Mouse (Mus musculus) regulatory T cell (primary cell): ENCODE data around the gene Abracl.

Source experiments
- in situ Hi-C: fragments of 300-600 bp; cut with MboI, MseI; formaldehyde crosslinking; loops from one replicate; pipeline ENCODE4 v1.15.1; 2025; ENCODE audit warnings: high pct_unique_total_duplicates

Abracl gene

GRCm38 (mm10) chr10:18022741-18023347 lies at the start of gene Abracl:
Gene Abracl, minus strand, starts transcription at chr10:18023288.
- in situ Hi-C loops, result no loop called here

GRCm38 (mm10) chr10:18072871-18073270 lies 49.8 kb upstream of the Abracl start:
- in situ Hi-C loops, result no loop called here

- in situ Hi-C loops, result no loop called here
Observed at GRCm38 (mm10) chr10:18070616-18071015, 47.5 kb upstream of the Abracl start.

GRCm38 (mm10) chr10:18070144-18070543 lies 47.1 kb upstream of the Abracl start:
- in situ Hi-C loops, result no loop called here

- in situ Hi-C loops, result no loop called here
Observed at GRCm38 (mm10) chr10:18069576-18069975, 46.5 kb upstream of the Abracl start.

GRCm38 (mm10) chr10:18068880-18069279 lies 45.8 kb upstream of the Abracl start:
- in situ Hi-C loops, result no loop called here

- in situ Hi-C loops, result no loop called here
Observed at GRCm38 (mm10) chr10:18067761-18068446, 44.8 kb upstream of the Abracl start.

- in situ Hi-C loops, result no loop called here
Observed at GRCm38 (mm10) chr10:18066031-18066439, 42.9 kb upstream of the Abracl start.

- in situ Hi-C loops, result no loop called here
Observed at GRCm38 (mm10) chr10:18064606-18065228, 41.6 kb upstream of the Abracl start.

GRCm38 (mm10) chr10:18061533-18061932 lies 38.4 kb upstream of the Abracl start:
- in situ Hi-C loops, result no loop called here

- in situ Hi-C loops, result no loop called here
Observed at GRCm38 (mm10) chr10:18060778-18061177, 37.7 kb upstream of the Abracl start.

- in situ Hi-C loops, result loop anchor here (5.0 to 10.0 kb wide), 2 partner anchors 127 to 325 kb away; no protein-coding TSS in a partner anchor
Observed at GRCm38 (mm10) chr10:18059807-18060206, 36.7 kb upstream of the Abracl start.

- in situ Hi-C loops, result loop anchor here (5.0 to 10.0 kb wide), 2 partner anchors 128 to 324 kb away; no protein-coding TSS in a partner anchor
Observed at GRCm38 (mm10) chr10:18058681-18059338, 35.7 kb upstream of the Abracl start.

- in situ Hi-C loops, result loop anchor here (5.0 to 10.0 kb wide), 2 partner anchors 131 to 322 kb away; no protein-coding TSS in a partner anchor
Observed at GRCm38 (mm10) chr10:18056391-18056745, 33.3 kb upstream of the Abracl start.

- in situ Hi-C loops, result loop anchor here (5.0 to 10.0 kb wide), 2 partner anchors 131 to 321 kb away; no protein-coding TSS in a partner anchor
Observed at GRCm38 (mm10) chr10:18055696-18056390, 32.8 kb upstream of the Abracl start, which contains the start of gene Reps1. Gene Reps1, plus strand, starts transcription at chr10:18055861.

- in situ Hi-C loops, result loop anchor here (5.0 to 10.0 kb wide), 2 partner anchors 132 to 320 kb away; no protein-coding TSS in a partner anchor
Observed at GRCm38 (mm10) chr10:18055009-18055695, 32.1 kb upstream of the Abracl start.

- in situ Hi-C loops, result no loop called here
Observed at GRCm38 (mm10) chr10:18047380-18048146, 24.5 kb upstream of the Abracl start.

- in situ Hi-C loops, result no loop called here
Observed at GRCm38 (mm10) chr10:18046380-18046779, 23.3 kb upstream of the Abracl start.

GRCm38 (mm10) chr10:18036849-18037248 lies 13.8 kb upstream of the Abracl start:
- in situ Hi-C loops, result no loop called here

GRCm38 (mm10) chr10:18034408-18034807 lies 11.3 kb upstream of the Abracl start:
- in situ Hi-C loops, result no loop called here
